Mouse (Mus musculus) heart, embryonic 14.5 days (tissue): ENCODE results near the gene Srp14. TPM values are rescaled to one million over a fixed set of nuclear protein-coding genes. Genes with fewer than 3 reads are reported as not detected.

Experiments used
- ATAC-seq: fragments of 200-750 bp; cut with Nextera tagmentation; 2 replicates; pipeline ENCODE4 v1.8.0; 2017; ENCODE audit warnings: low read depth, moderate TSS enrichment; ENCODE audit not compliant: insufficient number of reproducible peaks, insufficient read depth, low FRiP score
- H3K27ac ChIP-seq, 2 experiments: fragments of 200-500 bp in 1 of 2; fragments of 300-500 bp in 1 of 2; sonication (generic) in 1 of 2; replicated peaks in 1 of 2; 2 replicates each; pipeline ENCODE4 v1.5.1; 2012 to 2014; ENCODE audit warnings: low read depth in 2 of 2, low read length in 2 of 2, control low read depth in 1 of 2, mild to moderate bottlenecking in 1 of 2, mixed read lengths in 1 of 2; ENCODE audit not compliant: control insufficient read depth in 1 of 2, insufficient read depth in 1 of 2
- H3K27me3 ChIP-seq: fragments of 300-500 bp; sonication (generic); 2 replicates; pipeline ENCODE4 v1.6.1; 2014; ENCODE audit warnings: mild to moderate bottlenecking, low read length, control low read depth; ENCODE audit not compliant: control insufficient read depth, insufficient read depth
- H3K36me3 ChIP-seq: fragments of 300-500 bp; sonication (generic); 2 replicates; pipeline ENCODE4 v1.6.1; 2014; ENCODE audit warnings: mild to moderate bottlenecking, control low read depth, low read length, mixed read lengths; ENCODE audit not compliant: control insufficient read depth, insufficient read depth
- H3K4me1 ChIP-seq, 2 experiments: fragments of 200-500 bp in 1 of 2; fragments of 300-500 bp in 1 of 2; sonication (generic) in 1 of 2; 2 replicates each; pipeline ENCODE4 v1.6.1; 2012 to 2014; ENCODE audit warnings: low read length in 2 of 2, control low read depth in 1 of 2, mixed read lengths in 1 of 2; ENCODE audit not compliant: control insufficient read depth in 2 of 2, insufficient read depth in 2 of 2
- H3K4me2 ChIP-seq: fragments of 300-500 bp; sonication (generic); 2 replicates; pipeline ENCODE4 v1.6.1; 2014; ENCODE audit warnings: mild to moderate bottlenecking, low read length
- H3K4me3 ChIP-seq, 2 experiments: fragments of 200-500 bp in 1 of 2; fragments of 300-500 bp in 1 of 2; sonication (generic) in 1 of 2; 2 replicates each; pipeline ENCODE4 v1.5.1; 2012 to 2014; ENCODE audit warnings: low read length in 2 of 2, mild to moderate bottlenecking in 2 of 2, control low read depth in 1 of 2, low read depth in 1 of 2, moderate library complexity in 1 of 2; ENCODE audit not compliant: control insufficient read depth in 1 of 2, insufficient read depth in 1 of 2
- H3K9ac ChIP-seq: fragments of 300-500 bp; sonication (generic); 2 replicates; pipeline ENCODE4 v1.6.1; 2014; ENCODE audit warnings: mild to moderate bottlenecking, low read length
- H3K9me3 ChIP-seq: fragments of 300-500 bp; sonication (generic); 2 replicates; pipeline ENCODE4 v1.6.1; 2016; ENCODE audit warnings: low read length, control low read depth; ENCODE audit not compliant: control insufficient read depth
- WGBS: fragments of 180-500 bp; shearing (Covaris S2); extraction: QIAGEN DNeasy Blood & Tissue Kit; methylation state at CpG from one replicate; pipeline ENCODE4 v1.1.7; 2014; 5-methylcytosine and 5-hydroxymethylcytosine counted together
- polyA plus RNA-seq: library from polyadenylated mRNA; unstranded; fragments of >200 nt; fragmentation: Nextera tagmentation; extraction: Ambion mirVana; gene quantifications from 2 replicates; pipeline ENCODE4 v1.2.1, GENCODE M21; 2014

Gene Srp14
- polyA plus RNA-seq, result 223 and 239 TPM in 2 replicates

- peak within 1 kb of the TSS; percentile 93 for H3K9ac ChIP-seq
- peaks cover 5 to 12% of the 10 kb centered on the region in 2 experiments for H3K4me1 ChIP-seq
- peak within 1 kb of the TSS; percentile 85 to 90 for H3K4me3 ChIP-seq
- no peaks in the 10 kb centered on the region for H3K27me3 ChIP-seq
- H3K36me3 ChIP-seq, result peaks cover 35% of the 10 kb centered on the region
- under 1% methylated on average over 35 of the region's 35 CpGs for WGBS
- peak within 1 kb of the TSS; percentile 80 to 82 for H3K27ac ChIP-seq
- ATAC-seq, result peak; percentile 82
- H3K4me2 ChIP-seq, result peak within 1 kb of the TSS; percentile 97
- H3K9me3 ChIP-seq, result no peaks in the 10 kb centered on the region
Observed at GRCm38 (mm10) chr2:118479550-118479909, at the start of gene Srp14. Srp14 (minus strand) TSS chr2:118479711.

DNA sequence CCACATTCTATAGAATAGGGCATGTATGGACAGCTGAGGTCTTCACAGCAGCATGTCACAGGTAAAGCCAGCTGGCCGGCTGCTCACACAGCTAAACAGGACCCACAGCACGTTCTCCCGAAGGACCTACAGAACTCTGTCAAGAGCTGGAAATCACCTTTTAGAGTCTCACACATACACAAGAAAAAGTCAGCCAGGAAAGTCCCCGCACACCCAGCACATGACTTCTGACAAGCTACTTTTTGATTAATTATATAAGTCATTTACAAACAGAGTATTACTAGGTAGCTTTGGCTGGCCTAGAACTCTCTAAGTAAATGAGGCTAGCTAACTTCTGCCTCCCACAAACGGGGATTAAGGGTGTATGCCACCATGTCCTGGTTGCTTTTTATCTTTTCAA lies 47.0 kb upstream of the Srp14 start:
- no peaks in the 10 kb centered on the region for H3K9me3 ChIP-seq
- H3K4me2 ChIP-seq, result no peak overlapping the region
- peaks cover 10% of the 10 kb centered on the region for H3K36me3 ChIP-seq
- no peak for ATAC-seq
- peaks cover 32 to 49% of the 10 kb centered on the region in 2 experiments for H3K4me1 ChIP-seq
- H3K27me3 ChIP-seq, result no peaks in the 10 kb centered on the region
- 85% methylated on average over 5 of the region's 5 CpGs for WGBS
- H3K9ac ChIP-seq, result no peak overlapping the region
- no peak overlapping the region for H3K4me3 ChIP-seq
- no peak overlapping the region for H3K27ac ChIP-seq

DNA sequence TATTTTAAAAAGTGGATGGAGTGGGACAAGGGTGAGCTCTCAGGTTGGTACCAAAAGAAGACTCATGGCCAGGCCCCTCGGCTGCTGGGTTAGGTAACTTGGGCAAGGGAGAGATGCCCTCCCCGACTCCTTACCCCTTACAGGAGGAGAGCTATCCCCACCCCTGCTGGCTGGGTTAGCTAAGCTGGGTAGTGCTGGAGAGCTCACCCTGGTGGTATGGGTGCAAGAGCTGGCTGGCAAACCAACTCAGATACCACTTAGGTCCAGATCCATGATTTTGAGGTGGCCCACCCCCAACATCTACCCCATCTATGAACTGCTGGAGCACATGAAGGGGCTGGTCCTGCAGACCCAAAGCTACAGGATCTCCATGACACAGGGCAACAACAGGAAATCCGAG lies 45.3 kb upstream of the Srp14 start:
- Histone ChIP-seq H3K27ac (no peak overlapping the region), H3K4me2 (no peak overlapping the region), H3K9me3 (no peaks in the 10 kb centered on the region), H3K36me3 (no peaks in the 10 kb centered on the region), H3K4me3 (no peak overlapping the region), H3K9ac (no peak overlapping the region), H3K4me1 (peaks cover 32 to 44% of the 10 kb centered on the region in 2 experiments), H3K27me3 (no peaks in the 10 kb centered on the region)
- no peak for ATAC-seq
- 78% methylated on average over 3 of the region's 3 CpGs for WGBS

DNA sequence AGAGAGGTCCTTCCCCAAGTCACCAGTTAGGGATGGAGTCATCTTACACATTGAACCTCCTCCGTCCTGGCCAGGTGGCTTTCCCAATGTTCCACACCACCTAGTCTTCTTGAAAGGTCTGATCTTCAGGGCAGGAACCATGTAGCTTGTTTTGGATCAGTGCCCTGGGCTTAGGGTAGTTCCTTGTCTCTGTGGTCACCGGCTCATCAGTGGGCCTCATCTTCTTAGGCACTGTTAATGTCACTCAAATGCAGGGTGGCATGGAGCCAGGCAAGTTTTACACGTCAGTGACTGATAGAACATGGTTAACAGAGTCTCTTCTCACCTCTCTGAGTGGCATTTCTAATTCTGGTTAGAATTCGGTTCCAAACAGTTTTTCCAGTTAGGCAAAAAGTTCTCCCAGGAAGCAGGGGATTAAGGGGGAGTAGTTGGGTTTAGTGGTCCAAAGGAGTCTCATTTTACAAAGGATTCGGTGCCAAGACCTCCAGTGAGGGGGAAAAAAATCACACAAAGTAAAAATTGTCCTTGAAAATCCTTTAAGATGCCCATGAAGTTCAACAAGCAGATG lies 43.7 kb upstream of the Srp14 start:
- Histone ChIP-seq H3K9me3 (no peaks in the 10 kb centered on the region), H3K27me3 (no peaks in the 10 kb centered on the region), H3K36me3 (no peaks in the 10 kb centered on the region), H3K4me3 (no peak overlapping the region), H3K4me2 (no peak overlapping the region), H3K9ac (no peak overlapping the region), H3K4me1 (peaks cover 22 to 36% of the 10 kb centered on the region in 2 experiments), H3K27ac (peak overlapping the region; percentile 21 to 23; a peak in 1 of 4 replicates)
- WGBS, result 35% methylated on average over 5 of the region's 5 CpGs
- no peak for ATAC-seq

DNA sequence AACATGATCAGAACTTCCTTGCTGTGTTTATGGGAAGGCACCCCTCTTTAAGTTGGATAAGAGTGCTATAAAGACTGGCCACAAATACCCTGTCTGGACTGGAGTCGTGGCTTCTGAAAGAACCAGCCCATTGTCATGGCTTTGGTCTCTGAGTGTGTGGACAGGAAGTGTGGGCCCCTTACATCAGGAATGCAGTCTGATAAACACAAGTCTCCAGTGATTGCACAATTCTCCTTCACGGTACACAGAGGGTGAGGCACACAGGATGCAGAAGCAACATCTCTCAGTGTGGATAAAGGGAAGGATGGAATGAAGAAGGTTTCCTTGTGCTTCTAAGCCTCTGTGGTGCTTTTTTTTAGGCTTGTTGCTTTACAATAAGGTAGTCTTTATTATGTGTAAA lies 42.8 kb upstream of the Srp14 start:
- no peak overlapping the region for H3K4me2 ChIP-seq
- H3K9me3 ChIP-seq, result no peaks in the 10 kb centered on the region
- H3K9ac ChIP-seq, result no peak overlapping the region
- no peak for ATAC-seq
- H3K27ac ChIP-seq, result peak overlapping the region; percentile 49 to 59
- H3K36me3 ChIP-seq, result no peaks in the 10 kb centered on the region
- H3K27me3 ChIP-seq, result no peaks in the 10 kb centered on the region
- H3K4me1 ChIP-seq, result peaks cover 22 to 36% of the 10 kb centered on the region in 2 experiments
- 5% methylated on average over 2 of the region's 2 CpGs for WGBS
- H3K4me3 ChIP-seq, result no peak overlapping the region

GRCm38 (mm10) chr2:118520042-118520933 lies 40.8 kb upstream of the Srp14 start:
- no peaks in the 10 kb centered on the region for H3K9me3 ChIP-seq
- no peak overlapping the region for H3K4me3 ChIP-seq
- peak overlapping the region; percentile 48 to 68 for H3K27ac ChIP-seq
- peaks cover 24 to 36% of the 10 kb centered on the region in 2 experiments for H3K4me1 ChIP-seq
- 44% methylated on average over 9 of the region's 9 CpGs for WGBS
- H3K27me3 ChIP-seq, result no peaks in the 10 kb centered on the region
- H3K4me2 ChIP-seq, result 0 out of 2 replicates have a peak overlapping the region, but pooled peaks have one; percentile 4
- peak overlapping the region; percentile 38; the same call in 1 of the 2 replicates for H3K9ac ChIP-seq
- no peaks in the 10 kb centered on the region for H3K36me3 ChIP-seq
- ATAC-seq, result peak; percentile 44

- Histone ChIP-seq H3K4me2 (no peak overlapping the region), H3K27ac (peak overlapping the region; percentile 5 to 31; a peak in 2 of 4 replicates), H3K9me3 (no peaks in the 10 kb centered on the region), H3K9ac (no peak overlapping the region), H3K27me3 (no peaks in the 10 kb centered on the region), H3K4me1 (peaks cover 20 to 21% of the 10 kb centered on the region in 2 experiments; a peak in 3 of 4 replicates), H3K4me3 (no peak overlapping the region), H3K36me3 (no peaks in the 10 kb centered on the region)
- no peak for ATAC-seq
- 74% methylated on average over 16 of the region's 16 CpGs for WGBS
Observed at GRCm38 (mm10) chr2:118512418-118513377, 33.2 kb upstream of the Srp14 start.
